Mouse (Mus musculus) MEL (cell line): ENCODE measurements around the gene Pex14. TPM values are rescaled to one million over a fixed set of nuclear protein-coding genes. Genes with fewer than 3 reads are reported as not detected.

Source experiments
- DNase-seq: peaks from one replicate; pipeline ENCODE4 v3.0.0; 2011; ENCODE audit warnings: low read depth, low spot score
- H3K27ac ChIP-seq: 2 replicates; pipeline ENCODE4 v1.5.1; 2012; ENCODE audit warnings: low read depth, mild to moderate bottlenecking, control low read depth, low read length, moderate library complexity; ENCODE audit not compliant: control insufficient read depth
- H3K27me3 ChIP-seq, 2 experiments: fragments of 150-350 bp in 1 of 2; sonication (generic) in 1 of 2; 2 replicates each; pipeline ENCODE4 v1.6.1; 2012; ENCODE audit warnings: low read length in 2 of 2, mild to moderate bottlenecking in 2 of 2, improper control_type of control experiment in 1 of 2, moderate library complexity in 1 of 2; ENCODE audit not compliant: insufficient read depth in 2 of 2, control insufficient read depth in 1 of 2
- H3K36me3 ChIP-seq, 2 experiments: 2 replicates each; pipeline ENCODE4 v1.6.1; 2012 to 2014; ENCODE audit warnings: low read length in 2 of 2, improper control_type of control experiment in 1 of 2, inconsistent platforms in 1 of 2, mild to moderate bottlenecking in 1 of 2; ENCODE audit not compliant: insufficient read depth in 2 of 2, control insufficient read depth in 1 of 2
- H3K4me1 ChIP-seq, 2 experiments: fragments of 150-350 bp in 1 of 2; sonication (generic) in 1 of 2; 2 replicates each; pipeline ENCODE4 v1.6.1; 2012; ENCODE audit warnings: low read length in 2 of 2, improper control_type of control experiment in 1 of 2, mild to moderate bottlenecking in 1 of 2; ENCODE audit not compliant: insufficient read depth in 2 of 2, control insufficient read depth in 1 of 2
- H3K4me3 ChIP-seq, 2 experiments: fragments of 150-350 bp in 1 of 2; sonication (generic) in 1 of 2; 2 replicates each; pipeline ENCODE4 v1.5.1; 2012; ENCODE audit warnings: low read depth in 2 of 2, low read length in 2 of 2, mild to moderate bottlenecking in 2 of 2, moderate library complexity in 2 of 2, control low read depth in 1 of 2, improper control_type of control experiment in 1 of 2; ENCODE audit not compliant: control insufficient read depth in 1 of 2, insufficient read depth in 1 of 2
- H3K79me2 ChIP-seq: 2 replicates; pipeline ENCODE4 v1.6.1; 2012; ENCODE audit warnings: mild to moderate bottlenecking, low read length, moderate library complexity; ENCODE audit not compliant: control insufficient read depth, poor library complexity, insufficient read depth
- H3K9ac ChIP-seq: 2 replicates; pipeline ENCODE4 v1.6.1; 2012; ENCODE audit warnings: low read depth, mild to moderate bottlenecking, control low read depth, low read length, moderate library complexity; ENCODE audit not compliant: control insufficient read depth, poor library complexity, severe bottlenecking
- H3K9me3 ChIP-seq: fragments of 150-350 bp; sonication (generic); replicated peaks from 2 replicates; pipeline ENCODE4 v1.6.1; 2012; ENCODE audit warnings: mild to moderate bottlenecking, low read length, improper control_type of control experiment, moderate library complexity; ENCODE audit not compliant: insufficient read depth
- BHLHE40 ChIP-seq: IDR thresholded peaks from 2 replicates; pipeline ENCODE4 v1.6.1; 2012; ENCODE audit warnings: low read depth, mild to moderate bottlenecking, inconsistent platforms, low read length, improper control_type of control experiment, borderline replicate concordance
- CHD2 ChIP-seq: IDR thresholded peaks from 2 replicates; pipeline ENCODE4 v1.6.1; 2011; ENCODE audit warnings: low read length, improper control_type of control experiment
- CTCF ChIP-seq, 3 experiments: IDR thresholded peaks in 2 of 3; conservative IDR thresholded peaks in 1 of 3; 2 replicates each; pipeline ENCODE4 v1.5.1; 2011 to 2012; ENCODE audit warnings: low read length in 3 of 3, low read depth in 2 of 3, mild to moderate bottlenecking in 2 of 3, improper control_type of control experiment in 1 of 3, inconsistent platforms in 1 of 3, mixed read lengths in 1 of 3, moderate library complexity in 1 of 3; ENCODE audit not compliant: control insufficient read depth in 1 of 3, insufficient read depth in 1 of 3, poor library complexity in 1 of 3, severe bottlenecking in 1 of 3
- E2F4 ChIP-seq: IDR thresholded peaks from 2 replicates; pipeline ENCODE4 v1.6.1; 2011; ENCODE audit warnings: low read depth, low read length, improper control_type of control experiment, borderline replicate concordance
- ELF1 ChIP-seq: IDR thresholded peaks from 2 replicates; pipeline ENCODE4 v1.6.1; 2014; ENCODE audit warnings: low read depth, mild to moderate bottlenecking, inconsistent platforms, low read length, improper control_type of control experiment, moderate library complexity
- GABPA ChIP-seq: IDR thresholded peaks from 2 replicates; pipeline ENCODE4 v1.6.1; 2012; ENCODE audit warnings: low read depth, mild to moderate bottlenecking, inconsistent platforms, low read length, improper control_type of control experiment, moderate library complexity
- GATA1 ChIP-seq: IDR thresholded peaks from 2 replicates; pipeline ENCODE4 v1.6.1; 2011; ENCODE audit warnings: low read depth, low read length, improper control_type of control experiment
- HCFC1 ChIP-seq: IDR thresholded peaks from 2 replicates; pipeline ENCODE4 v1.6.1; 2012; ENCODE audit warnings: low read depth, mild to moderate bottlenecking, inconsistent platforms, low read length, improper control_type of control experiment, moderate library complexity
- KAT2A ChIP-seq: conservative IDR thresholded peaks from 2 replicates; pipeline ENCODE4 v1.6.1; 2012; ENCODE audit warnings: low read depth, low read length, improper control_type of control experiment, inconsistent platforms
- MAFK ChIP-seq: IDR thresholded peaks from 2 replicates; pipeline ENCODE4 v1.6.1; 2011; ENCODE audit warnings: low read depth, mild to moderate bottlenecking, low read length, improper control_type of control experiment, borderline replicate concordance
- MAX ChIP-seq: IDR thresholded peaks from 2 replicates; pipeline ENCODE4 v1.6.1; 2011; ENCODE audit warnings: low read length, improper control_type of control experiment
- MAZ ChIP-seq: IDR thresholded peaks from 2 replicates; pipeline ENCODE4 v1.6.1; 2012; ENCODE audit warnings: low read depth, mild to moderate bottlenecking, inconsistent platforms, low read length, improper control_type of control experiment
- MEF2A ChIP-seq: IDR thresholded peaks from 2 replicates; pipeline ENCODE4 v1.6.1; 2014; ENCODE audit warnings: low read depth, mild to moderate bottlenecking, inconsistent platforms, low read length, improper control_type of control experiment; ENCODE audit not compliant: poor library complexity, insufficient replicate concordance, severe bottlenecking; ENCODE audit errors: extremely low read depth
- MXI1 ChIP-seq: IDR thresholded peaks from 2 replicates; pipeline ENCODE4 v1.6.1; 2011; ENCODE audit warnings: mild to moderate bottlenecking, low read depth, low read length, improper control_type of control experiment
- MYC ChIP-seq: IDR thresholded peaks from 2 replicates; pipeline ENCODE4 v1.6.1; 2011; ENCODE audit warnings: low read depth, mild to moderate bottlenecking, low read length, improper control_type of control experiment, moderate library complexity
- NELFE ChIP-seq: IDR thresholded peaks from 2 replicates; pipeline ENCODE4 v1.6.1; 2011; ENCODE audit warnings: low read depth, low read length, improper control_type of control experiment
- POLR2A ChIP-seq, 2 experiments: IDR thresholded peaks; 2 replicates each; pipeline ENCODE4 v1.6.1; 2011 to 2012; ENCODE audit warnings: low read length in 2 of 2, mild to moderate bottlenecking in 2 of 2, control low read depth in 1 of 2, improper control_type of control experiment in 1 of 2, low read depth in 1 of 2, moderate library complexity in 1 of 2; ENCODE audit not compliant: control insufficient read depth in 1 of 2, insufficient read depth in 1 of 2, poor library complexity in 1 of 2
- RCOR1 ChIP-seq: IDR thresholded peaks from 2 replicates; pipeline ENCODE4 v1.6.1; 2012; ENCODE audit warnings: low read depth, mild to moderate bottlenecking, inconsistent platforms, low read length, improper control_type of control experiment
- SIN3A ChIP-seq: IDR thresholded peaks from 2 replicates; pipeline ENCODE4 v1.6.1; 2012; ENCODE audit warnings: low read length, improper control_type of control experiment, inconsistent platforms
- TBP ChIP-seq: IDR thresholded peaks from 2 replicates; pipeline ENCODE4 v1.8.0; 2011; ENCODE audit warnings: low read depth, low read length, improper control_type of control experiment
- TCF12 ChIP-seq: IDR thresholded peaks from 2 replicates; pipeline ENCODE4 v1.6.1; 2014; ENCODE audit warnings: low read depth, mild to moderate bottlenecking, inconsistent platforms, low read length, improper control_type of control experiment, moderate library complexity
- USF1 ChIP-seq: IDR thresholded peaks from 2 replicates; pipeline ENCODE4 v1.6.1; 2014; ENCODE audit warnings: low read depth, mild to moderate bottlenecking, inconsistent platforms, low read length, improper control_type of control experiment, moderate library complexity
- USF2 ChIP-seq, 2 experiments: IDR thresholded peaks; 2 replicates each; pipeline ENCODE4 v1.6.1; 2011 to 2012; ENCODE audit warnings: improper control_type of control experiment in 2 of 2, low read length in 2 of 2, borderline replicate concordance in 1 of 2, inconsistent platforms in 1 of 2, low read depth in 1 of 2, mild to moderate bottlenecking in 1 of 2; ENCODE audit not compliant: insufficient read depth in 1 of 2
- ZNF384 ChIP-seq: IDR thresholded peaks from 2 replicates; pipeline ENCODE4 v1.6.1; 2012; ENCODE audit warnings: low read depth, mild to moderate bottlenecking, inconsistent platforms, low read length, improper control_type of control experiment
- polyA plus RNA-seq, 2 experiments: library from polyadenylated mRNA; stranded (reverse) in 1 of 2; unstranded in 1 of 2; fragments of >175 nt in 1 of 2; fragments of >200 nt in 1 of 2; gene quantifications; 2 replicates each; pipeline versions ENCODE4 v1.2.1 to v1.2.4; 2012; ENCODE audit warnings: low replicate concordance in 2 of 2, low read depth in 1 of 2; ENCODE audit not compliant: insufficient read length in 2 of 2, insufficient read depth in 1 of 2, missing spikeins in 1 of 2
- total RNA-seq: library from RNA; depleted of rRNA; stranded (reverse); fragments of 300-350 nt; gene quantifications from 2 replicates; pipeline ENCODE4 v1.2.3, GENCODE M21; 2012

Gene Pex14
- total and polyA plus RNA-seq, 3 experiments = 38.3 to 49.2 TPM; not detected in 1

GRCm38 (mm10) chr4:149103875-149104561 is 4.3 kb upstream of the Pex14 start, which contains the start of gene Dffa:
TSS of gene Dffa (plus strand) at chr4:149104146.
- peak within 1 kb of the TSS; percentile 70 for H3K9ac ChIP-seq
- 0 out of 2 replicates have a peak, but pooled peaks have one; percentile 11 for TF ChIP-seq BHLHE40
- TF ChIP-seq RCOR1 = peak; percentile 86
- no peak for TF ChIP-seq MAFK
- TF ChIP-seq MAZ = peak; percentile 95; the same call in 1 of the 2 replicates
- peak; percentile 99 for TF ChIP-seq KAT2A
- TF ChIP-seq MYC = no peak
- TF ChIP-seq ELF1 = peak; percentile 81
- TF ChIP-seq USF1 = peak; percentile 71
- peak; percentile 97 for TF ChIP-seq SIN3A
- TF ChIP-seq MAX = peak; percentile 47
- TF ChIP-seq TBP = 0 out of 2 replicates have a peak, but pooled peaks have one; percentile 44
- TF ChIP-seq GATA1 = peak; percentile 50; the same call in 1 of the 2 replicates
- no peak for TF ChIP-seq E2F4
- TF ChIP-seq TCF12 = 0 out of 2 replicates have a peak, but pooled peaks have one; percentile 19
- TF ChIP-seq MEF2A = no peak
- TF ChIP-seq POLR2A (IDR thresholded peaks at IDR 0.05; ENCODE audit: control insufficient read depth in 1 of 2, insufficient read depth in 1 of 2, low read depth in 1 of 2, low read length in 2 of 2, poor library complexity in 1 of 2) = peak; percentile 77
- TF ChIP-seq ZNF384 = peak; percentile 83
- TF ChIP-seq CHD2 = peak; percentile 100
- TF ChIP-seq MXI1 = peak; percentile 82
- peak; percentile 65; the same call in 1 of the 2 replicates for TF ChIP-seq NELFE
- no peak for TF ChIP-seq USF2 (IDR thresholded peaks at IDR 0.05; ENCODE audit: borderline replicate concordance in 1 of 2, insufficient read depth in 1 of 2, low read depth in 1 of 2, low read length in 2 of 2)
- TF ChIP-seq HCFC1 = peak; percentile 100
- no peak for TF ChIP-seq CTCF (IDR thresholded peaks at IDR 0.05 in 2 of 3, conservative IDR thresholded peaks at IDR 0.05 in 1 of 3; ENCODE audit: control insufficient read depth in 1 of 3, insufficient read depth in 1 of 3, low read depth in 2 of 3, low read length in 3 of 3, poor library complexity in 1 of 3, severe bottlenecking in 1 of 3)
- TF ChIP-seq GABPA = no peak
- TF ChIP-seq, all 39 proteins: peak for 17
- no peak within 1 kb of the TSS for H3K27ac ChIP-seq
- peak; percentile 94 for DNase-seq
- H3K4me3 ChIP-seq = peak within 1 kb of the TSS; percentile 56 to 84
- H3K36me3 ChIP-seq = peaks cover 0 to 11% of the 10 kb centered on the region in 2 experiments; a peak in 2 of 4 replicates
- peaks cover 2 to 13% of the 10 kb centered on the region in 2 experiments; a peak in 3 of 4 replicates for H3K4me1 ChIP-seq
- H3K9me3 ChIP-seq = no peaks in the 10 kb centered on the region
- H3K79me2 ChIP-seq = peaks cover 5% of the 10 kb centered on the region
- no peaks in the 10 kb centered on the region for H3K27me3 ChIP-seq
